Mouse (Mus musculus): Measurements from ENCODE around the gene Elmo2. TPM values are rescaled to one million over a fixed set of nuclear protein-coding genes. Genes with fewer than 3 reads are reported as not detected.
A peak's percentile ranks its signal among the peaks of the same experiment; 100 is the strongest.

Elmo2 gene
- polyA plus RNA-seq, 1 experiment from 2014 or later: 109 TPM

DNA sequence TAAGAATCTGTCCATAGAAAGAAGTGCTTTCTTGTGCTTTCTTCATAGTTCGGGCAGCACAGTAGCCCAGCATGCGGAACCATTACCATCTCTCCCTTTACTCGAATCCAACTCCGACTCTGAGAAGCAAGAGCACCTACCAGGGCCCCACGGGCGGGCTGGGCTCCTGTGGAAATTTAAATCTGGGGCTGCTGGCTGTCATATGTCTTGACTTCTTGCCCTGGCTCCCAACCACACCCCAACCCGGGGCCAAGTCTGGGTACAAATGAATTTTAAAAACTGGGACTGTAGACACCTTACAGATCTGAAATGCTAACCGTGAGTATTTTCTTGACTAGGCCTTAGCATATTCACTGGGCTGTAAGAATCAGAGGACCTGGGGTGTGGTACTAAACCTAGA lies 73.0 kb downstream of the Elmo2 start:
- peaks cover 41% of the 10 kb centered on the region for H3K4me1 ChIP-seq (ENCODE audit: control insufficient read depth, insufficient read depth, low read length)
- H3K4me2 ChIP-seq (ENCODE audit: low read length): no peak overlapping the region
- no peaks in the 10 kb centered on the region for H3K9me3 ChIP-seq (ENCODE audit: control insufficient read depth, low read length)
- no peak overlapping the region for H3K9ac ChIP-seq (replicated peaks; ENCODE audit: low read length)
- DNase-seq: no peak
- no peak overlapping the region for H3K4me3 ChIP-seq (replicated peaks; ENCODE audit: low read depth, low read length)
- no peak for ATAC-seq (ENCODE audit: low FRiP score, low TSS enrichment)
- H3K27ac ChIP-seq (replicated peaks; ENCODE audit: low read depth, low read length): peak overlapping the region; percentile 71; the same call in 1 of the 2 replicates
- 77% methylated on average over 8 of the region's 8 CpGs for WGBS
- 0 out of 2 replicates have a peak, but pooled peaks cover 3% of the 10 kb centered on the region for H3K27me3 ChIP-seq (ENCODE audit: control insufficient read depth, insufficient read depth, low read length)
- no peaks in the 10 kb centered on the region for H3K36me3 ChIP-seq (ENCODE audit: control insufficient read depth, insufficient read depth, low read length)

DNA sequence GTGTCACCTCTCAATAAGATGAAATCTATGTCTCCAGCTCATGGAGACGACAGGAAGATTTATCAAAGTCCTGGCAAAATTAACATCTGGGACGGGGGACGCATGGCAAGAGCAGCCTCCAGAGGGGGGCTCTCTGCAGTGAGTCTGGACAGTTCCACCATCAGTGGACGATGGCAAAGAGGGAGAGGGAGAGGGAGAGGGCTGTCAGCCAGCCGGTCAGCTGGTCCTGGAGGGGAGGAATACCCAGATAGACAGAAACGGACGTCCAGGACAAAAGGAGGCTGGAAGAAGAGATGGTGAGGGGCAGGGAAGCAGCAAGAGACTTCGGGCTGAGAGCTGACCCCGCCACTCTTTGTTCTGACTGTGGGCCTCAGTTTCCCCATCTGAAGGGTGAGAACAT lies 73.5 kb downstream of the Elmo2 start:
- H3K36me3 ChIP-seq (ENCODE audit: control insufficient read depth, insufficient read depth, low read length): no peaks in the 10 kb centered on the region
- no peaks in the 10 kb centered on the region for H3K9me3 ChIP-seq (ENCODE audit: control insufficient read depth, low read length)
- no peak overlapping the region for H3K4me2 ChIP-seq (ENCODE audit: low read length)
- H3K4me1 ChIP-seq (ENCODE audit: control insufficient read depth, insufficient read depth, low read length): peaks cover 37% of the 10 kb centered on the region
- DNase-seq (no peak), ATAC-seq (ENCODE audit: low FRiP score, low TSS enrichment) (no peak)
- H3K27me3 ChIP-seq (ENCODE audit: control insufficient read depth, insufficient read depth, low read length): 0 out of 2 replicates have a peak, but pooled peaks cover 3% of the 10 kb centered on the region
- H3K4me3 ChIP-seq (replicated peaks; ENCODE audit: low read depth, low read length): no peak overlapping the region
- WGBS: 52% methylated on average over 9 of the region's 9 CpGs
- H3K9ac ChIP-seq (replicated peaks; ENCODE audit: low read length): no peak overlapping the region
- no peak overlapping the region for H3K27ac ChIP-seq (replicated peaks; ENCODE audit: low read depth, low read length)

DNA sequence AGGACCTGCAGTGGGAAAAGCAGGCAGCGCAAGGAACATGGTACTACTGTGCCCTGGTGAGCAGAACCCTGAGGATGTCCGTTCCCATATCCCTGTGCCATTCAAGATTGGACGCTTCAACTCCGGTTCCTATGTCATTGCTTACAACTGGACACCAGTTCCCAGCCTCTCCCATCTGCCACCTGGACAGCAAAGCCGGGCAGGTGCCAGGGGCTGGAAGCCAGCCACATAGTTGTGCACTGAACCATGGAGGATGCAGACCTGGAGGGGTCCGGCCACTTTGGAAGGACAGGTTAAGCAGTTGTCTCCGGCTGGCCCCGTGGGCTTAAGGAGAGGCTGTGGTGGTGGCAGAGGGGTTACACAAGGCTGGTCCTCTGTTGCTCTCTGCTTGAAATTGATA lies 73.9 kb downstream of the Elmo2 start:
- 74% methylated on average over 8 of the region's 8 CpGs for WGBS
- H3K36me3 ChIP-seq (ENCODE audit: control insufficient read depth, insufficient read depth, low read length): no peaks in the 10 kb centered on the region
- no peaks in the 10 kb centered on the region for H3K9me3 ChIP-seq (ENCODE audit: control insufficient read depth, low read length)
- H3K9ac ChIP-seq (replicated peaks; ENCODE audit: low read length): no peak overlapping the region
- no peak overlapping the region for H3K27ac ChIP-seq (replicated peaks; ENCODE audit: low read depth, low read length)
- DNase-seq (no peak), ATAC-seq (ENCODE audit: low FRiP score, low TSS enrichment) (no peak)
- H3K4me1 ChIP-seq (ENCODE audit: control insufficient read depth, insufficient read depth, low read length): peaks cover 35% of the 10 kb centered on the region
- no peak overlapping the region for H3K4me3 ChIP-seq (replicated peaks; ENCODE audit: low read depth, low read length)
- no peak overlapping the region for H3K4me2 ChIP-seq (ENCODE audit: low read length)
- H3K27me3 ChIP-seq (ENCODE audit: control insufficient read depth, insufficient read depth, low read length): 0 out of 2 replicates have a peak, but pooled peaks cover 3% of the 10 kb centered on the region

DNA sequence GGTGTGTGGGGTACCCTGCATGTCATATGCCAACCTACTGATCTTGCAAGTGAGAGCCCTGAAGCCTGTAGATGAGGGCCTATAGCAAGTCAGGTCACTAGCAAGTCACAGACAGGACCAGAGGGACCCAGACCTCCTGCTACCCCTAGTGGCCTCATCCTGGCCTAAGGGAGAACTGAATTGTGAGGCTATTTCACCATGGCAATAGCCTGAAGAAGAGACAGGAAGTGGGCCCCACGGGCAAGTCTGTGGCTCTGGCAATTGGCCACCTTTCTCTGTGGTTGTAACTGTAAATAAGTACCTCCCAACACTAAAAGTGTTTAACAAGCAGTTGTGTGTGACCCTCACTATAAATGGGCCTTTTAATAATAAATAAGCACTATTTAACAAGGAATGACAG lies 75.4 kb downstream of the Elmo2 start:
- Histone ChIP-seq H3K27me3 (ENCODE audit: control insufficient read depth, insufficient read depth, low read length) (0 out of 2 replicates have a peak, but pooled peaks cover 2% of the 10 kb centered on the region), H3K4me1 (ENCODE audit: control insufficient read depth, insufficient read depth, low read length) (peaks cover 32% of the 10 kb centered on the region), H3K9ac (replicated peaks; ENCODE audit: low read length) (no peak overlapping the region), H3K9me3 (ENCODE audit: control insufficient read depth, low read length) (no peaks in the 10 kb centered on the region), H3K4me2 (ENCODE audit: low read length) (no peak overlapping the region), H3K4me3 (replicated peaks; ENCODE audit: low read depth, low read length) (no peak overlapping the region), H3K27ac (replicated peaks; ENCODE audit: low read depth, low read length) (no peak overlapping the region), H3K36me3 (ENCODE audit: control insufficient read depth, insufficient read depth, low read length) (no peaks in the 10 kb centered on the region)
- 73% methylated on average over 1 of the region's 1 CpGs for WGBS
- ATAC-seq (ENCODE audit: low FRiP score, low TSS enrichment) (no peak), DNase-seq (no peak)

DNA sequence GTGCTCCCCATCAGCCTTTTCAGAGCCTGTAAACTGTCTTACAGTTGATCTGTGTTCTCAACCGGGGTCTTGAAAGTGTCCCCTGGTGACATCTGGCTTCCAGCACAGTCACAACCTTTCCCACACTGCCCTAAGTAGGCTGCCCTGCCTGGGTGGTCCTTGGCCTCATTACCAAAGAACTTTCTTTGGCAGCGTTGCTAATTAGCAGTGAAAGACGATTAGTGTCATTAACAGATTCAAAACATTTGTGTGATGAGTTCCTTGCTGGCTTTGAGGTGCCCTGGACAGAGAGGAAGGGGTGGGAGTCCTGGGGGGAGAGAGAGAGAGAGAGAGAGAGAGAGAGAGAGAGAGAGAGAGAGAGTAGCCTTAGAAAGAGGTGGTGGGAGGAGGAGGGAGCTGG lies 77.3 kb downstream of the Elmo2 start:
- H3K27me3 ChIP-seq (ENCODE audit: control insufficient read depth, insufficient read depth, low read length): no peaks in the 10 kb centered on the region
- H3K9me3 ChIP-seq (ENCODE audit: control insufficient read depth, low read length): no peaks in the 10 kb centered on the region
- WGBS: 19% methylated on average over 3 of the region's 3 CpGs
- H3K4me1 ChIP-seq (ENCODE audit: control insufficient read depth, insufficient read depth, low read length): peaks cover 22% of the 10 kb centered on the region
- H3K27ac ChIP-seq (replicated peaks; ENCODE audit: low read depth, low read length): no peak overlapping the region
- no peak for ATAC-seq (ENCODE audit: low FRiP score, low TSS enrichment)
- H3K4me2 ChIP-seq (ENCODE audit: low read length): no peak overlapping the region
- H3K9ac ChIP-seq (replicated peaks; ENCODE audit: low read length): no peak overlapping the region
- no peak overlapping the region for H3K4me3 ChIP-seq (replicated peaks; ENCODE audit: low read depth, low read length)
- H3K36me3 ChIP-seq (ENCODE audit: control insufficient read depth, insufficient read depth, low read length): no peaks in the 10 kb centered on the region
- DNase-seq: no peak

DNA sequence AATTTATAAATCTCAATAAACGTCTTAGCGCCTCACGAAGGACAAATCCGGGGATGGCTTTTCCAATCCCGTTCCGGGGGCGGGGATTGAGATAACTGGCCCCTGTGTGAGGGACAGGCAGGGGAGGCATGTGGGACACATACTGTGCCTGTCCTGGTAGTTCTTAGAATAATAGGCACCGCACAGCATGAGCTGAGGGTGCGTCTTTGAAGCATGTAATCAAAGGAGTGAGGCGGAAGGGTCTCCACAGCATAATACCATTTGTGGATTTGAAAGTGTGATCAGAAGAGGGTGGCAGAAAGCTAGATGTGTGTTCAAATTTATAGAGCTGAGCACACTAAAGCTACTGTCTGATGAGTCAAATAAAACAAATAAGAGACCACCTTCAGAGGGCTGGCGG lies 79.9 kb downstream of the Elmo2 start:
- Histone ChIP-seq H3K9me3 (ENCODE audit: control insufficient read depth, low read length) (no peaks in the 10 kb centered on the region), H3K36me3 (ENCODE audit: control insufficient read depth, insufficient read depth, low read length) (no peaks in the 10 kb centered on the region), H3K4me2 (ENCODE audit: low read length) (no peak overlapping the region), H3K4me1 (ENCODE audit: control insufficient read depth, insufficient read depth, low read length) (peaks cover 31% of the 10 kb centered on the region), H3K27me3 (ENCODE audit: control insufficient read depth, insufficient read depth, low read length) (peaks cover 12% of the 10 kb centered on the region; the same call in 1 of the 2 replicates), H3K4me3 (replicated peaks; ENCODE audit: low read depth, low read length) (no peak overlapping the region), H3K9ac (replicated peaks; ENCODE audit: low read length) (no peak overlapping the region), H3K27ac (replicated peaks; ENCODE audit: low read depth, low read length) (no peak overlapping the region)
- 10% methylated on average over 11 of the region's 11 CpGs for WGBS
- DNase-seq (peak; percentile 52), ATAC-seq (ENCODE audit: low FRiP score, low TSS enrichment) (no peak)

DNA sequence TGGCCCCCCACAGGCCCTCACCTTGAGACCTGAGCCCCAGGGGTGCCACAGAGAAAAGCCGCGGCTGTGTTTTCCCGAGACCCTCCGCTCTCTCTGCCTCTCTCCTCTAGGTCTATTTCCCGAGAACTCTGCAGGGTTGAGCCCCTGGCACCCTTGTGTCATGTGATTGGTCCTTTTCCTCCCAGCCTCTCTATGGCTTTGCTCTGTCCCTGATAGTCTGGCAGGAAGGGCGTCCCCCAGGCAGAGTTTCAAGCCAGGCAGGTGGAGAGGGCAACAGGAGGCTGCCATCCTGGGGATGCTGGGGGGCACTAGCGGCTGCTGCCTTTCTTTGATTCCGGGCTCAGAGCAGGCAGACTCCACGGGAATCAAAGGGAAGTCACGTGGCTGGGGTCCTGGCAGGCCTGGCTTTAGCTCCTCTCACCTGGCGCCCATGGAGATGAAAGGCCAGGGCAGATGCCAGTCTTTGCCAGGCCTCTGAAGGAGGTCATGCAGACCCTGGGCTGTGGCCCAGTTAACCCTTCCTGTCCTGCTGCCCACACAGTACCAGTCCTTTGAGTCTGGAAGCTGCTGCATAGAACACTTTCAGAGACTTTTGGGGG lies 83.1 kb downstream of the Elmo2 start:
- ATAC-seq (ENCODE audit: low FRiP score, low TSS enrichment) (peak; percentile 47; the same call in 1 of the 2 replicates), DNase-seq (peak; percentile 63)
- Histone ChIP-seq H3K27me3 (ENCODE audit: control insufficient read depth, insufficient read depth, low read length) (peaks cover 33% of the 10 kb centered on the region; the same call in 1 of the 2 replicates), H3K36me3 (ENCODE audit: control insufficient read depth, insufficient read depth, low read length) (no peaks in the 10 kb centered on the region), H3K9ac (replicated peaks; ENCODE audit: low read length) (no peak overlapping the region; the same call in 1 of the 2 replicates), H3K9me3 (ENCODE audit: control insufficient read depth, low read length) (no peaks in the 10 kb centered on the region), H3K4me2 (ENCODE audit: low read length) (peak overlapping the region; percentile 34; the same call in 1 of the 2 replicates), H3K4me3 (replicated peaks; ENCODE audit: low read depth, low read length) (no peak overlapping the region), H3K27ac (replicated peaks; ENCODE audit: low read depth, low read length) (peak overlapping the region; percentile 46), H3K4me1 (ENCODE audit: control insufficient read depth, insufficient read depth, low read length) (peaks cover 38% of the 10 kb centered on the region)
- 5% methylated on average over 11 of the region's 11 CpGs for WGBS

DNA sequence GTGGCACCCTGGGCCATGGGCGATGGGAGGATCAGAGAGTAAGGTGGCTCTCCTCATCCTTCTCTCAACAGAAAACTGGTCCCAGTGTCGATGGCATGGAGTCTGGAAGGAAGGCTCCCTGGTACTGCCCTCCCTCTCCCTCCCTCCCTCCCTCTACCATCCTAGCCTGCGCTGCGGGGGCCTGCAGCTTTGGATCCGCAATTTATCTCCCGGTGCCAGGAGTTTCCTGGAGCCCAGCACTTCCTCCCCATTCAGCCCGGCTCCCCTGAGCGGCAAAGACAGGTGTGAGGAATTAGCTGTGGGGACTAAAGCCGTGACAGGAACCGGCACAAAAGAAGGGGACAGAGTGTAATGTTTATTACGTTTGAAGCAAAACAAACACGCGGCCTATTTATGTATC lies 83.7 kb downstream of the Elmo2 start:
- H3K4me1 ChIP-seq (ENCODE audit: control insufficient read depth, insufficient read depth, low read length): peaks cover 38% of the 10 kb centered on the region
- H3K9ac ChIP-seq (replicated peaks; ENCODE audit: low read length): no peak overlapping the region; the same call in 1 of the 2 replicates
- H3K9me3 ChIP-seq (ENCODE audit: control insufficient read depth, low read length): no peaks in the 10 kb centered on the region
- no peaks in the 10 kb centered on the region for H3K36me3 ChIP-seq (ENCODE audit: control insufficient read depth, insufficient read depth, low read length)
- DNase-seq (peak; percentile 62), ATAC-seq (ENCODE audit: low FRiP score, low TSS enrichment) (no peak)
- H3K4me2 ChIP-seq (ENCODE audit: low read length): peak overlapping the region; percentile 34; the same call in 1 of the 2 replicates
- peaks cover 33% of the 10 kb centered on the region; the same call in 1 of the 2 replicates for H3K27me3 ChIP-seq (ENCODE audit: control insufficient read depth, insufficient read depth, low read length)
- 6% methylated on average over 13 of the region's 13 CpGs for WGBS
- H3K27ac ChIP-seq (replicated peaks; ENCODE audit: low read depth, low read length): peak overlapping the region; percentile 46
- no peak overlapping the region for H3K4me3 ChIP-seq (replicated peaks; ENCODE audit: low read depth, low read length)

DNA sequence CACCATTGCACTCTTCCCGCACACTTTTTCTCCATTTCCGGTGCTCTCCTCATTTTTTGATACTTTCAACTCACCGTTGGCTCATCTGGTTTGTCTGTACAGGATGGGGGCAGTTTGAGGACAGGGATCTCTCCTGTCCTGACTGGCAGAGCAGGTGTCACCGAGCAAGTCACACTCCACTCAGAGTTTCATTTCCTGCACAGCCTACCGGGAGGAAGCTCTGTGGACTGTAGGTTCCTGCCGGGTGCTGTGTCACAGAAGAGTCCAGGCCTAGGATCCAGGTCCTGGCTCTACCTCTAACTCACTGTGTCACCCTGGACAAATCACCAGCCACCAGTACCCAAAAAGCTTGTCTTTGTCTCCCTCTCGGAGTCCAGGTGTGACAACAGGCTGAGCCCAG lies 84.5 kb downstream of the Elmo2 start:
- no peak for ATAC-seq (ENCODE audit: low FRiP score, low TSS enrichment)
- Histone ChIP-seq H3K4me2 (ENCODE audit: low read length) (no peak overlapping the region), H3K36me3 (ENCODE audit: control insufficient read depth, insufficient read depth, low read length) (no peaks in the 10 kb centered on the region), H3K27ac (replicated peaks; ENCODE audit: low read depth, low read length) (no peak overlapping the region), H3K9me3 (ENCODE audit: control insufficient read depth, low read length) (no peaks in the 10 kb centered on the region), H3K27me3 (ENCODE audit: control insufficient read depth, insufficient read depth, low read length) (peaks cover 37% of the 10 kb centered on the region; the same call in 1 of the 2 replicates), H3K4me1 (ENCODE audit: control insufficient read depth, insufficient read depth, low read length) (peaks cover 30% of the 10 kb centered on the region), H3K9ac (replicated peaks; ENCODE audit: low read length) (no peak overlapping the region), H3K4me3 (replicated peaks; ENCODE audit: low read depth, low read length) (no peak overlapping the region)
- no peak for DNase-seq
- 71% methylated on average over 7 of the region's 7 CpGs for WGBS
